Mouse (Mus musculus) c-Kit-positive CD71-positive TER-119-negative erythroid progenitor cells, embryonic 14.5 days (primary cell): ENCODE results near the gene Spa17.

Source experiments
- DNase-seq: peaks from one replicate; pipeline ENCODE4 v3.0.0-alpha.2; 2013; ENCODE audit warnings: low read depth

The Spa17 gene

DNA sequence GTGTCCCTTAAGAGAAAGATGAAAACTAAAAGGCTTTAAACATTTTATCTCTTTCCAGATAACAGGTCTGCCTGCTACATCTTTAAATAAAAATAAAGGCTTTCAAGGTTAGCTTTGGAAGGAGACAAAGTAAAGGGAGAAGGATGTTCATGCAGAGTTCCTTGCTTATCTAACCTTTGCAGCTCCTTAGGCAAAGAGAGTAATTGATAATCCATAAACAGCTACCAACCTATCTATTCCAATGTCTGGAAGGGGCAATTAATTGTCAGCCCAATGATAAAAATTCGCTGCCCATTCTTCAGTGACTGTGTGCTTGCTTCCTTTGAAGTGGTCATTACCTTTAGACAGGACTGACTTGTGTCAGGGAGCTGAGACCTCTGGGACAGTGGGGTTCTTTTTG lies 49.7 kb downstream of the Spa17 start:
- no peak for DNase-seq

DNA sequence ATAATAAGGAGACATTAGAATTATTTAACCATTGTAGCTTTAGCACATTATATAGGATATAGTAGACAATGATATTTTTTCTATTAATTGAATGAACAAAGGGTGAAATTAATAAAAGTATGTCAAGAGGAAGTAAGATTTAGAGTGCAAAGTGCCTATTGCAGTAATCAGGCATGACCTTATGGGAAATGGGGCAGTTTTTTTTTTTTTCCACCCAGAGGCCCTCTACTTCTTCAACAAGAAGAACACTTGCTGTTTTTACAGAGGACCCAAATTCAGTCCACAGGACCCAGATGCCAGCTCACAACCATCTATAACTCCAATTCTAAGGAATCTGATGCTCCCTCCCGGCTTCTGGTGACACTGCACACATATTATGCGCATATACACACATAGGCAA lies 52.9 kb downstream of the Spa17 start:
- no peak for DNase-seq

DNA sequence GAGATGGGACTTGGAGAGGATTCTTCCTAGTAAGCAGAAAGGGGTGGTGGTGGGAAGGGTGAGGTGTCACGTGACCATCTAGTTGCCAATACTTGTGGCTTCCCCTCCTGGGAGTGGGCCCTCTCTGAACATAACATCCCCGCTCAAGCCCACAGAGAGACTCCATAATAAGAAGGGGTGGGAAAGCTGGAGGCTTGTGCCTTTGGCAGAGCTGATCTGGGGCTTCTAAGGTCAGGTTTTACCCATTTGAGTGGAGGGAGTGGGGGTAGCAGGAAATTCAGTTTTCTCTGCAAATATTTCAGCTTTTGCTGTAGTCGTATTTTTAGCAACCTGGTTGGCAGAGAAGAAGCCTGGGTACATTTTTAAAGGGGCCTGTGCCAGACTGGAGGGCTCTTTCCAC lies 57.2 kb downstream of the Spa17 start:
- no peak for DNase-seq

DNA sequence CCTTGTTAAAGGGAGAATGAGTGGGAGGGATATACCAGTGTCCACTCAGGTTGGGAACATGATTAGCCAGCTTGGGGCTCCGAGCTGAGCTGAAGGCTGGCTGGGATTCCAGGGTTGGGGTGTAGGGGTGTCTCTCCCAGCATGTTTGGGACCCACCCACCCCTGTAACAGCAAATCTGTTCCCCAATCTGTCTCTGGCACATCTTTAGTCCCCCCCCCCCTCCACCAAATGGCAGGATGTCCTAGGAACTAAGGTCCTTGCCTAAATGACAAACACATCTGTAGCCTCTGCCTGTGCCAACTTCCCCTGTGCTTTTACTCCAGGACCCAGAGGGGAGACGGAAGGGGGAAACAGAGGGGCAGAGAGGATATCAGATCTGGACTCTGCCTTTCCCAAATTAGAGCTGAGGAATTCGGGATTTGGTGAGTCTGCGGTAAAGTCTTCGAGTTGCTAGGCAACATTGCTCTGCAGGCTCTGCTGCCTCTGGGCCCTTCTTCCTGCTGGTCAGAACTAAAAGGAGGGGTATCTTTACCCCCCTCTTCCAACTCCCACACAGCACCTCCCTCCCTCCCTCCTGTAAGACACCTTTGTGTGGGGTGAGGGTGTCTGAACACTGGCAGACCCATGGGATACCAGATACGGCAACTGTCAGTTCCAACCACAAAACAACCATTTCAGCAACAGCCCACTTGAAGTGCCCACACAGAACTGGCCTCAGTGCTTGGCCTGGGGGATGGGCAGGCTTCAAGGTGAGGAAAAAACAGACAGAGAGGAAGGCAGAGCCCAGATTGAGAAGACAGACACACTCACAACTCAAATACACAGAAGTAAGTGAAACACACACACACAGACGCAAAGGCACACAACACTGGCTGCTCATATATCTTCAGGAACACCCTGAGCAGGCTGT lies 58.4 kb downstream of the Spa17 start, which contains the start of gene Siae:
TSS of gene Siae (plus strand) at position 861 of the 911 bp plus-strand sequence.
- DNase-seq = no peak

DNA sequence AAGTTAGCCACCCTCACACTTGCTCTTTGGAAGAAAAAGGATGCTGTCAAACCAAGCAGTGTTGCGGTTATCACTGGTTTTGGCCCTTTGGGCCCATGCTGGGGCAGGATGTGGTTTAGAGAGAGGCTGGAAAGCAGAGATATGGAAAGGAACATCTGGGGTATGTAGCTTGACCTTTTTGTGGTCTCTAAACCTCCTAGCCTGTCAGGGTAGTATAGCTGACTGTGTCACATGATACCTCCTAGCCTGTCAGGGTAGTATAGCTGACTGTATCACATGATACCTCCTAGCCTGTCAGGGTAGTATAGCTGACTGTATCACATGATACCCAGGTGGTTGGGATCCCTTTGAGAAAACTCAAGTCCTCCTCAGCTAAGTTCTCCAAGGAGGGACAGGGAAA lies 59.2 kb downstream of the Spa17 start:
- no peak for DNase-seq
